Mouse (Mus musculus) small intestine, adult 2 months (tissue): ENCODE measurements at regions not wholly inside any gene's neighbourhood (a gene's known extent, or its start where the extent isn't known, plus 50 kb on each side); places are given as distances from the start of the nearest gene placed in this dataset.

Experiments used
- H3K27ac ChIP-seq: fragments of 200-500 bp; 2 replicates; pipeline ENCODE4 v1.5.1; 2012; ENCODE audit warnings: low read depth, low read length, control low read depth, inconsistent platforms; ENCODE audit not compliant: insufficient read depth
- H3K27me3 ChIP-seq: fragments of 200-500 bp; 2 replicates; pipeline ENCODE4 v1.6.1; 2012; ENCODE audit warnings: mild to moderate bottlenecking, moderate library complexity, low read length, inconsistent platforms; ENCODE audit not compliant: control insufficient read depth, insufficient read depth
- H3K36me3 ChIP-seq: fragments of 200-500 bp; 2 replicates; pipeline ENCODE4 v1.6.1; 2012; ENCODE audit warnings: mild to moderate bottlenecking, low read length, control low read depth, inconsistent platforms; ENCODE audit not compliant: control insufficient read depth, insufficient read depth
- H3K4me1 ChIP-seq: fragments of 200-500 bp; 2 replicates; pipeline ENCODE4 v1.6.1; 2012; ENCODE audit warnings: low read length, inconsistent platforms, mixed read lengths; ENCODE audit not compliant: control insufficient read depth, insufficient read depth, insufficient read length
- H3K4me3 ChIP-seq: fragments of 200-500 bp; 2 replicates; pipeline ENCODE4 v1.5.1; 2012; ENCODE audit warnings: low read depth, mild to moderate bottlenecking, control low read depth, inconsistent platforms, low read length, moderate library complexity
- CTCF ChIP-seq: fragments of 200-500 bp; IDR thresholded peaks from 2 replicates; pipeline ENCODE4 v1.5.1; 2012; ENCODE audit warnings: low read depth, mild to moderate bottlenecking, control low read depth, inconsistent platforms, low read length, moderate library complexity, mixed read lengths; ENCODE audit not compliant: insufficient replicate concordance, insufficient read length; ENCODE audit errors: extremely low read depth
- POLR2A ChIP-seq: fragments of 200-500 bp; IDR thresholded peaks from 2 replicates; pipeline ENCODE4 v1.6.1; 2012; ENCODE audit warnings: low read depth, mild to moderate bottlenecking, control low read depth, inconsistent platforms, low read length, moderate library complexity
- WGBS: fragments of 180-500 bp; shearing (Covaris S2); methylation state at CpG from one replicate; pipeline ENCODE4 v1.1.7; 2018; 5-methylcytosine and 5-hydroxymethylcytosine counted together

GRCm38 (mm10) chr15:96055796-96056473 lies 231.4 kb upstream of the Arid2 start:
- WGBS: 65% methylated on average over 16 of the region's 16 CpGs
- Histone ChIP-seq H3K4me1 (no peaks in the 10 kb centered on the region), H3K4me3 (no peak overlapping the region), H3K27ac (no peak overlapping the region), H3K27me3 (no peaks in the 10 kb centered on the region), H3K36me3 (no peaks in the 10 kb centered on the region)
- TF ChIP-seq CTCF: no peak
- no peak for TF ChIP-seq POLR2A

- no peak overlapping the region for H3K4me3 ChIP-seq
- H3K27ac ChIP-seq: no peak overlapping the region
- H3K27me3 ChIP-seq: no peaks in the 10 kb centered on the region
- no peaks in the 10 kb centered on the region for H3K4me1 ChIP-seq
- 49% methylated on average over 3 of the region's 3 CpGs for WGBS
- H3K36me3 ChIP-seq: no peaks in the 10 kb centered on the region
- no peak for TF ChIP-seq POLR2A
- TF ChIP-seq CTCF: no peak
Observed at GRCm38 (mm10) chr15:96059623-96060022, 227.7 kb upstream of the Arid2 start.

GRCm38 (mm10) chr15:96064499-96065217 lies 222.7 kb upstream of the Arid2 start:
- WGBS: 78% methylated on average over 11 of the region's 11 CpGs
- TF ChIP-seq CTCF: no peak
- no peak for TF ChIP-seq POLR2A

GRCm38 (mm10) chr15:96075615-96076014 lies 211.7 kb upstream of the Arid2 start:
- H3K36me3 ChIP-seq: no peaks in the 10 kb centered on the region
- no peaks in the 10 kb centered on the region for H3K27me3 ChIP-seq
- H3K4me3 ChIP-seq: no peak overlapping the region
- TF ChIP-seq POLR2A: no peak
- no peaks in the 10 kb centered on the region for H3K4me1 ChIP-seq
- 73% methylated on average over 9 of the region's 9 CpGs for WGBS
- no peak overlapping the region for H3K27ac ChIP-seq

More at GRCm38 (mm10) chr15:96064499-96065217, 222.7 kb upstream of the Arid2 start:
- Histone ChIP-seq H3K4me3 (no peak overlapping the region), H3K36me3 (no peaks in the 10 kb centered on the region), H3K27ac (no peak overlapping the region), H3K4me1 (no peaks in the 10 kb centered on the region), H3K27me3 (no peaks in the 10 kb centered on the region)

- H3K27ac ChIP-seq: no peak overlapping the region
- no peak overlapping the region for H3K4me3 ChIP-seq
- no peaks in the 10 kb centered on the region for H3K36me3 ChIP-seq
- TF ChIP-seq CTCF (no peak), POLR2A (no peak)
- no peaks in the 10 kb centered on the region for H3K27me3 ChIP-seq
- no peaks in the 10 kb centered on the region for H3K4me1 ChIP-seq
- 52% methylated on average over 5 of the region's 5 CpGs for WGBS
Observed at GRCm38 (mm10) chr15:96077756-96078155, 209.6 kb upstream of the Arid2 start.

- Histone ChIP-seq H3K27ac (no peak overlapping the region), H3K4me3 (no peak overlapping the region), H3K4me1 (no peaks in the 10 kb centered on the region), H3K36me3 (no peaks in the 10 kb centered on the region), H3K27me3 (no peaks in the 10 kb centered on the region)
- WGBS: 72% methylated on average over 2 of the region's 2 CpGs
- TF ChIP-seq POLR2A (no peak), CTCF (no peak)
Observed at GRCm38 (mm10) chr15:96078580-96078979, 208.7 kb upstream of the Arid2 start.

- H3K4me3 ChIP-seq: no peak overlapping the region
- no peaks in the 10 kb centered on the region for H3K36me3 ChIP-seq
- H3K4me1 ChIP-seq: no peaks in the 10 kb centered on the region
- H3K27me3 ChIP-seq: no peaks in the 10 kb centered on the region
- TF ChIP-seq POLR2A: no peak
- no peak for TF ChIP-seq CTCF
- WGBS: 91% methylated on average over 9 of the region's 9 CpGs
- no peak overlapping the region for H3K27ac ChIP-seq
Observed at GRCm38 (mm10) chr15:96089676-96090075, 197.6 kb upstream of the Arid2 start.

GRCm38 (mm10) chr15:96096438-96096837 lies 190.9 kb upstream of the Arid2 start:
- WGBS: 79% methylated on average over 3 of the region's 3 CpGs

More at GRCm38 (mm10) chr15:96096438-96096837, 190.9 kb upstream of the Arid2 start:
- Histone ChIP-seq H3K27me3 (no peaks in the 10 kb centered on the region), H3K4me3 (no peak overlapping the region), H3K36me3 (no peaks in the 10 kb centered on the region), H3K4me1 (no peaks in the 10 kb centered on the region), H3K27ac (no peak overlapping the region)
- TF ChIP-seq CTCF: no peak
- TF ChIP-seq POLR2A: no peak
